Mouse (Mus musculus): ENCODE measurements around the gene Rgs6. TPM values are rescaled to one million over a fixed set of nuclear protein-coding genes. Genes with fewer than 3 reads are reported as not detected.
A peak's percentile ranks its signal among the peaks of the same experiment; 100 is the strongest.

The Rgs6 gene
- polyA plus RNA-seq, 1 experiment from 2014 or later = 0.49 TPM

DNA sequence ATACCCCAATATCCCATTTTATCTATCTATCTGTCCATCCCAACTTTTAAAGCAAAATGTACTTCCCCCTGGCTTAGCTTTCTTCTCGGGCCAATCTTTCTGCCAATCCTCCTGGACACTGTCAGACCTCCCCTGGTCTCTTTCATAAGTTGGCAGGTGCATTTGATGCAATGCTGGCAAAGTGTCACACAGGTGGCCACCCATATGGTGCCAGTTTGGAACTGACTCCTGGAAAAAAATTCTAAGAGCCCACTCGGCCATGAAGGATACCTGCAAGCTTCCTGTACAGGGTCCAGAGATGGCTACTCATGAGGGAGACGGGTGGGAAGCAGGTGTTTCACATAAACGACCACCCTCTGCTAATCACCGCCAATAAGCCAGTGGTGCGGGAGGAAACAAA lies 592.5 kb downstream of the Rgs6 start:
- Histone ChIP-seq H3K9me3 (no peaks in the 10 kb centered on the region), H3K36me3 (replicated peaks) (no peaks in the 10 kb centered on the region), H3K27me3 (replicated peaks; ENCODE audit: low read depth, poor library complexity, severe bottlenecking) (no peaks in the 10 kb centered on the region), H3K4me3 (no peak overlapping the region), H3K4me1 (0 out of 2 replicates have a peak, but pooled peaks cover 3% of the 10 kb centered on the region), H3K27ac (replicated peaks) (no peak overlapping the region)
- DNase-seq (ENCODE audit: low spot score) = no peak
- 86% methylated on average over 6 of the region's 6 CpGs for WGBS

DNA sequence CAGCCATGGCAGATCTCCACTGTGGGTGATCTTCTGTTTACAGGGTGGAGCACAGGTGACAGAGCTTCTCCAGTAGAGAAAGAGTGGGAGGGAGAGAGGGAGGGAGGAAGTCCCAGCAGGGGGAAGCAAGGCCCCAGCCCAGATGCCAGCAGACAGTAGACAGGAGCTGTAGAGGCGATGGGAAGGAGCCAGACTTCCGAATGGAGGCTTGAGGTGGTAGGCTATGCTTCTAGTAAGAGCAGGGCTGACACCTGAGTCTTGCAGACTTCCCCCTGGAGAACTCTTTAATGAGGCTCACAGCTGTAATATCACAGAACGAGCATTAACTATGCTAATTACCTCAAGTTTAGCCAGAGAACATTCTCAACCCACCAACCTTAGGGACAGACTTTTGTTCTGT lies 613.6 kb downstream of the Rgs6 start:
- Histone ChIP-seq H3K4me3 (no peak overlapping the region), H3K36me3 (replicated peaks) (no peaks in the 10 kb centered on the region), H3K27me3 (replicated peaks; ENCODE audit: low read depth, poor library complexity, severe bottlenecking) (0 out of 2 replicates have a peak, but pooled peaks cover under 1% of the 10 kb centered on the region), H3K4me1 (peaks cover 21% of the 10 kb centered on the region), H3K27ac (replicated peaks) (0 out of 2 replicates have a peak overlapping the region, but pooled peaks have one; percentile 51), H3K9me3 (no peaks in the 10 kb centered on the region)
- no peak for DNase-seq (ENCODE audit: low spot score)
- WGBS = 34% methylated on average over 3 of the region's 3 CpGs

DNA sequence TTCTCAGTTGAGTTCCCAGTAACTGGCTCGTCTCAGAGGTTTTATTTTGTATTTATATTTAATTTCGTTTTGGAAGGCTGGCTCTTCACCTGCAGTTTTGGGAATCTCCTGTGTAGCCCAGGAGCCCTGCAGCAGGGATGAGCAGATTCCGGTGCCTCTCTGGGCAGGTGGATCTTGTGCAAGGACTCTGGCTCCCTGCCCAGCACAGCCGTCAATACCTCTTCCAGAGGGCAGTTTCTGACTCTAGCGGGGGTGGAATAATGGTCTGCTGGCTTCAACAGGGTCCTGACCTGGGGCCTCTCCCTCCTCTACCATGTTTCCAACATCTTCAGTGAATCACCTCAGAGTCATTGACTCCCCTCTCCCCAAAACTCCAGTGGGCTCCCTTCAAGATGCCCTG lies 616.3 kb downstream of the Rgs6 start:
- WGBS = 82% methylated on average over 5 of the region's 5 CpGs
- Histone ChIP-seq H3K4me1 (peaks cover 41% of the 10 kb centered on the region), H3K4me3 (no peak overlapping the region), H3K36me3 (replicated peaks) (no peaks in the 10 kb centered on the region), H3K27me3 (replicated peaks; ENCODE audit: low read depth, poor library complexity, severe bottlenecking) (0 out of 2 replicates have a peak, but pooled peaks cover 5% of the 10 kb centered on the region), H3K9me3 (no peaks in the 10 kb centered on the region), H3K27ac (replicated peaks) (no peak overlapping the region)
- DNase-seq (ENCODE audit: low spot score) = no peak

DNA sequence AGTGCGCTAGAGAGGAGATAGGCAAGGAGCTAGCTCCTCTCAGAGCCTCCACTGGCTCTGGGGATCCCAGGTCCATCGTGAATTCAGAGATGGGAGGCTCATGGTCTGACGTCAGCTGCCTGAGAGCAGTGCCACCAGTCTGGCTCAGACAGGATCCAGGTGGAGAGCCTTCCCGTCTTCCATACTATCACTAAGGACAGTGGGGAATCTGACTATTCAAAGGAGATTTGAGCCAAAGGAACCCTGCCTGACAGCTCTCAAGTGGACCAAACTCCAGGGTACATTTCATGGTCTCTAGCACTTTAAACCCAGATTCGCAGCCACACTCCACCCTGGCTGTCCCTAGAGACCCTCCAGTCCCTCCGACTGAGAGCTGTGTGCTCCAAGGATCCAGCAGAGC lies 618.8 kb downstream of the Rgs6 start:
- Histone ChIP-seq H3K4me3 (no peak overlapping the region), H3K27me3 (replicated peaks; ENCODE audit: low read depth, poor library complexity, severe bottlenecking) (0 out of 2 replicates have a peak, but pooled peaks cover 5% of the 10 kb centered on the region), H3K9me3 (no peaks in the 10 kb centered on the region), H3K36me3 (replicated peaks) (no peaks in the 10 kb centered on the region), H3K27ac (replicated peaks) (no peak overlapping the region), H3K4me1 (peaks cover 39% of the 10 kb centered on the region)
- no peak for DNase-seq (ENCODE audit: low spot score)
- 70% methylated on average over 6 of the region's 6 CpGs for WGBS

DNA sequence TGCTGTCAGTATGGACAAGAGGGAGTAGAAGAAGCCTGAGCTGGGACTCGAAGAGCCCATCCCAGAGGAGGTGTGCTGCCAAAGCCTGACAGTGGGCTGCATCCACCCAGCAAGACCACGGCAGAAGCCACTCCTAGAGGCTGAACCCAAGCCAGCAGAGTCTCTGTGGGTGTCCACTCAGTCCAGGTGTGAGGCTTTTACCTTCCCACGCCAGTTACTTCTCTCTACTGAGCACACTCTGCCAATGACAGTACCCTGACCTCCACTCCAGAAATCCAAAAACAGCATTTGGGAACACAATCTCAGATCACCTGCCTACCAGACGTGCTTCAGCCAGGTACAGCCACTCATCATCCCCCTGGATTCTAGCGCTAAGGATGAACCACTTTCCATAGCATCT lies 619.4 kb downstream of the Rgs6 start:
- WGBS = 77% methylated on average over 5 of the region's 5 CpGs
- Histone ChIP-seq H3K4me1 (peaks cover 34% of the 10 kb centered on the region), H3K9me3 (no peaks in the 10 kb centered on the region)

DNA sequence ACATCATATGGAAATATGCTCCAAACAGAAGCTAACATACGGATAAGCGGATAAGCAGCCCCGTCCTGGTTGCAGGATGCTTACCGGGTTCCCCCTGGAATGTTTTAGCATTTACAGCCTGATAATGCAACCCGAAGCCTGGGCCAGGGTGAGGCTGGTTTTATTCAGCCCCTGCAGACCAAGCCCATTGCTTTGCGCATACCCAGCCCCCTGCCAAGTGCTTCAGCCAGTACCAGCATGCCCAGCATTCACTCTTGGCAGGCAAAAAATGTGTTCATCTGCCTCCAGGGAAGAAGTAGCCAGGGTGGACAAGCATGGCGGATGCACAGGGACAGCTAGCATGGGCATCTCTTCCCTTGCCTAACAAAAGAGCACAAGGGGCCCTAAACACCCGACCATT lies 619.9 kb downstream of the Rgs6 start:
- Histone ChIP-seq H3K27me3 (replicated peaks; ENCODE audit: low read depth, poor library complexity, severe bottlenecking) (0 out of 2 replicates have a peak, but pooled peaks cover 5% of the 10 kb centered on the region), H3K27ac (replicated peaks) (no peak overlapping the region), H3K36me3 (replicated peaks) (no peaks in the 10 kb centered on the region), H3K9me3 (no peaks in the 10 kb centered on the region), H3K4me1 (peaks cover 34% of the 10 kb centered on the region), H3K4me3 (no peak overlapping the region)
- WGBS = 59% methylated on average over 8 of the region's 8 CpGs
- no peak for DNase-seq (ENCODE audit: low spot score)

More for the DNA sequence above, 619.4 kb downstream of the Rgs6 start:
- no peak overlapping the region for H3K4me3 ChIP-seq
- no peaks in the 10 kb centered on the region for H3K36me3 ChIP-seq (replicated peaks)
- DNase-seq (ENCODE audit: low spot score) = no peak
- H3K27me3 ChIP-seq (replicated peaks; ENCODE audit: low read depth, poor library complexity, severe bottlenecking) = 0 out of 2 replicates have a peak, but pooled peaks cover 5% of the 10 kb centered on the region
- H3K27ac ChIP-seq (replicated peaks) = no peak overlapping the region

DNA sequence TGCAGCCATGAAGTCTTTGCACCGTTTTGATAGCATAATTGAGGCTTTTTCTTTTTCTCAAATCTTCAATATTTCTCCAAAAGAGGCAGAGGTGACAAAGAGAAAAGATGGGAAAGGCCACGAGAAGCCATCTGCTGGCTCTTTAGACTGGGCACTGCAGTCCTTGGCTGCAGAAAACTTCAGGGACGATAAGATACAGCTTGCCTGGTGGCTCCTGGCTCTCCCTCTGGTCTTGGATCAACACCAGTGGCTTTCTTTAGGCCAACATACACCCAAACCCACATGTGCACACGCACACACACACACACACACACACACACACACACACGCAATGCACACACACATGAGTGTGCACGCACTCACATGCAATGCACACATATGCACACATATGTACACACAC lies 620.7 kb downstream of the Rgs6 start:
- 73% methylated on average over 6 of the region's 6 CpGs for WGBS
- peaks cover 40% of the 10 kb centered on the region for H3K4me1 ChIP-seq
- 0 out of 2 replicates have a peak, but pooled peaks cover 5% of the 10 kb centered on the region for H3K27me3 ChIP-seq (replicated peaks; ENCODE audit: low read depth, poor library complexity, severe bottlenecking)
- no peaks in the 10 kb centered on the region for H3K9me3 ChIP-seq
- no peak overlapping the region for H3K27ac ChIP-seq (replicated peaks)
- no peak overlapping the region for H3K4me3 ChIP-seq
- DNase-seq (ENCODE audit: low spot score) = no peak
- no peaks in the 10 kb centered on the region for H3K36me3 ChIP-seq (replicated peaks)

DNA sequence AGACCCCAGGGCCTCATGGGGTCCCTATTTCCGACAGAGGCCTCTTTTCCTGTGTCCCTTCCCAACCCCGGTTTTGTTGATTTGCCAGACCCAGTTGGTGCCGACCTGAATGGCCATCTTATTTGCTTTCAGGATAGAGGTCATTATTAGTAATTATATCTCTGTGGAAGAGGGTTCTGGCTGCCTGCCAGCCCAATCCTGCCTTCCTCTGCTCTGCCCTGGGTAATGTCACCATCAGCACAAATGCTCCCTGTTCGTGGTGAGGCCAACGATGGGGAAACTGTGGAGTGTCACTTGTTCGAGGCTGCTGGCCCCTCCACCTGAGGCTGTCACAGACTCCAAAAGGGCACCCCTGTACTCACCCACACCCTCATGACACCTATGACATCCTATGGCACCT lies 621.4 kb downstream of the Rgs6 start:
- peaks cover 46% of the 10 kb centered on the region for H3K4me1 ChIP-seq
- 0 out of 2 replicates have a peak overlapping the region, but pooled peaks have one; percentile 44 for H3K27ac ChIP-seq (replicated peaks)

DNA sequence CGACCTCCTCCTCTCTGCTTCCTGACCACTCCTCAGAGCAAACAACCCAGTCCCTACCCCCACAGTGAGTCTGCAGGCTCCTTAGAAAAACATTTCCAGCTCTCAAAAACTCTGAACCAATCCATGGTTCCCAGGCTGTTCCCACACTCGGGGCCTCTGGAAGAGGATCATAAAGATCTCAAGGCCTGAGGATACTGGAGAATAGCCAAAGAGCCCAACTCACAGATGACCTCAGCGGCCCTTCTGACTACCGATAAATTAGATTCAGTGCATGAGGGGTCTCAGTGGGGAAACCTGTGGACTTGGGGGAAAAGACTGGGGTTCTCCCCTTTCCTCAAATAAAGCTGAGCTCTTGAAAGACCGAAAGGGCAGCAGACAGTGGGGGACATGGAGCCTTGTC lies 622.2 kb downstream of the Rgs6 start:
- no peak for DNase-seq (ENCODE audit: low spot score)
- no peak overlapping the region for H3K4me3 ChIP-seq
- H3K9me3 ChIP-seq = no peaks in the 10 kb centered on the region
- no peaks in the 10 kb centered on the region for H3K36me3 ChIP-seq (replicated peaks)
- no peak overlapping the region for H3K27ac ChIP-seq (replicated peaks)
- 65% methylated on average over 5 of the region's 5 CpGs for WGBS
- H3K4me1 ChIP-seq = peaks cover 46% of the 10 kb centered on the region
- H3K27me3 ChIP-seq (replicated peaks; ENCODE audit: low read depth, poor library complexity, severe bottlenecking) = 0 out of 2 replicates have a peak, but pooled peaks cover 5% of the 10 kb centered on the region

More for the DNA sequence above, 621.4 kb downstream of the Rgs6 start:
- Histone ChIP-seq H3K36me3 (replicated peaks) (no peaks in the 10 kb centered on the region), H3K4me3 (no peak overlapping the region), H3K9me3 (no peaks in the 10 kb centered on the region), H3K27me3 (replicated peaks; ENCODE audit: low read depth, poor library complexity, severe bottlenecking) (0 out of 2 replicates have a peak, but pooled peaks cover 5% of the 10 kb centered on the region)
- WGBS = 63% methylated on average over 6 of the region's 6 CpGs
- no peak for DNase-seq (ENCODE audit: low spot score)

DNA sequence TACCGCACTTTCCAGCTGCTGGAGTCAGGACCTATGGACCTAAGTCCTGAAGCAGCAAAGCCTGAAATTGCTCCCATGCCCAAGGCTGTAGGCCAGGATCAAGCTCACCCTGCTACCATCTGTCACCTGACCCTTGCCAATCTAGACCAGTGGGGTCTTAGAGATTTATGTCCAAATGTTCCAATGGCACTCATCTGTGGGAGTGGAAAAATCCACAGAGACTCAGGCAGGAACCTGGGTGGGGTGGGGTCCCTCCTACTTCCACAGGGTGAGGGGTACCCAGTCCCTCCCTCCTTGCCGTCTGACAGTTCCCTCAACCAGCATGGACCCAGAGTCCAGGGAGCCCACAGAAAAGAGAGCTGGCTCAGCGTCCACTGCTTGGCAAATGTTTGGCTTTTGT lies 622.6 kb downstream of the Rgs6 start:
- 68% methylated on average over 3 of the region's 3 CpGs for WGBS
- peaks cover 46% of the 10 kb centered on the region for H3K4me1 ChIP-seq
- 0 out of 2 replicates have a peak, but pooled peaks cover 5% of the 10 kb centered on the region for H3K27me3 ChIP-seq (replicated peaks; ENCODE audit: low read depth, poor library complexity, severe bottlenecking)
- no peak overlapping the region for H3K4me3 ChIP-seq
- H3K36me3 ChIP-seq (replicated peaks) = no peaks in the 10 kb centered on the region
- no peak for DNase-seq (ENCODE audit: low spot score)
- 0 out of 2 replicates have a peak overlapping the region, but pooled peaks have one; percentile 2 for H3K27ac ChIP-seq (replicated peaks)
- no peaks in the 10 kb centered on the region for H3K9me3 ChIP-seq

DNA sequence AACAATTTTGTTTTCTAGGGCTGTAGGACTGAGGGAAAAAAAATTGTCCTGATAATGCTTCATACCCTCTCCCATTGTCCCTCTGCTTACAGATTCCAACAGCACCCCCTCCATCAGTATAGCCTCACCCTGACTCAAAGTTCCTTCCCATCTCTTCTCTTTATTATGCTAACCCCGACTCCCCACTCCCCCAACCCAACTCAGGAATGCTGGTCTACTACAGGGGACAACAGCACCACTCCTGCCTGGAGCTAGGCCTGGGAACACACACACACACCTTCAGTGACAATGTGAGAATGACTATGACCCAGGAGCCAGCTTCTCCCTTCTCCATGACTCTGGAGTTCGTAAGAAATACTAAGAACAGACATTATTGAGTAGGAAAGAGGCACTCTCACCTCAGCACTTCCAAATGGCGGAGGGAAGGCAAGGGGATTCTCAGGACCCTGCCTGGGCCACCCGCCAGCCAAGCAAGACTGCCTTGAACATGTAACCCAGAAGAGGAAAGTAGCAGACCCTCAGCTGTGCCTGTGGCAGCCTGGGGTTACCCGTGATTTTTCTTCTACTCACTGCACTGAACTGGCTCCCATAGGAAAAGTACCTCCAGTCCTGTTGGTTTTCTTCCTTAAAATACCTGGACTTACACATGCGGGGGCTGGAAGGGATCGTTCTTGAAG lies 623.2 kb downstream of the Rgs6 start:
- 0 out of 2 replicates have a peak, but pooled peaks cover 5% of the 10 kb centered on the region for H3K27me3 ChIP-seq (replicated peaks; ENCODE audit: low read depth, poor library complexity, severe bottlenecking)
- no peak overlapping the region for H3K27ac ChIP-seq (replicated peaks)
- DNase-seq (ENCODE audit: low spot score) = no peak
- H3K36me3 ChIP-seq (replicated peaks) = no peaks in the 10 kb centered on the region
- no peaks in the 10 kb centered on the region for H3K9me3 ChIP-seq
- no peak overlapping the region for H3K4me3 ChIP-seq
- peaks cover 46% of the 10 kb centered on the region for H3K4me1 ChIP-seq
- WGBS = 72% methylated on average over 7 of the region's 7 CpGs
